Mouse (Mus musculus) gastrocnemius, postnatal 14 days (tissue): ENCODE measurements around the gene Stx4a. TPM values are rescaled to one million over a fixed set of nuclear protein-coding genes. Genes with fewer than 3 reads are reported as not detected.
"Not testable (repeated sequence)": the region's sequence is repeated elsewhere in the genome, so short reads cannot be mapped to it uniquely, and the experiment has no call there.

Experiments
- DNase-seq: peaks from one replicate; pipeline ENCODE4 v3.0.0; 2021; ENCODE audit warnings: mixed read lengths
- intact Hi-C: fragments of 180-260 bp; cut with DNase I; formaldehyde crosslinking; loops from one replicate; pipeline ENCODE4 v1.15.1; 2025; ENCODE audit warnings: low total_unique reads
- total RNA-seq, 2 experiments: library from RNA; stranded (reverse); gene quantifications; 2 replicates each; pipeline ENCODE4 v1.2.3; 2021

Gene Stx4a
- total RNA-seq, 2 experiments from 2014 or later: 46.9 to 49.9 TPM

DNA sequence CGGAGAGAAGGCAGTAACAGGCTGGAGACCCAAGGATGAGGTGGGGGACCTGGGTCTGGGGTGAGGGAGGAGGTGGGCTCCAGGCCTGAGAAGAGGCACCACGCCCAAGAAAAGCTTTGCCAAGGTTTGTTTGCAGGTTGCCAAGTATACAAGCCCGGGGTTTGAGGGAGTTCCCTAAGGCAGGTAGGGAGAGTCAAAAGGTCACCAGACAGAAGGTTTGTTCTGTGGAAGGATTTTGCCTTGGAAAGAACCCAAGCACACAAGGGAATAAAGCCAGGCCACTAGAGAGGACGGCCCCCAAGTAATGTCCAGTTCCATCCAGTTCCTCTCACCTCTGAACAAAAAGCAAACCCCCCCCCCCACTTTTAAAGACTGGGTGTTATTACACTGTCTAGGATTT, 12.9 kb upstream of the Stx4a start:
- intact Hi-C loops: no loop called here
- DNase-seq: no peak

GRCm38 (mm10) chr7:127812292-127812691, 11.8 kb upstream of the Stx4a start:
- no peak for DNase-seq
- intact Hi-C loops: no loop called here

GRCm38 (mm10) chr7:127813821-127814220, 10.3 kb upstream of the Stx4a start:
- intact Hi-C loops: no loop called here
- DNase-seq: no peak

DNA sequence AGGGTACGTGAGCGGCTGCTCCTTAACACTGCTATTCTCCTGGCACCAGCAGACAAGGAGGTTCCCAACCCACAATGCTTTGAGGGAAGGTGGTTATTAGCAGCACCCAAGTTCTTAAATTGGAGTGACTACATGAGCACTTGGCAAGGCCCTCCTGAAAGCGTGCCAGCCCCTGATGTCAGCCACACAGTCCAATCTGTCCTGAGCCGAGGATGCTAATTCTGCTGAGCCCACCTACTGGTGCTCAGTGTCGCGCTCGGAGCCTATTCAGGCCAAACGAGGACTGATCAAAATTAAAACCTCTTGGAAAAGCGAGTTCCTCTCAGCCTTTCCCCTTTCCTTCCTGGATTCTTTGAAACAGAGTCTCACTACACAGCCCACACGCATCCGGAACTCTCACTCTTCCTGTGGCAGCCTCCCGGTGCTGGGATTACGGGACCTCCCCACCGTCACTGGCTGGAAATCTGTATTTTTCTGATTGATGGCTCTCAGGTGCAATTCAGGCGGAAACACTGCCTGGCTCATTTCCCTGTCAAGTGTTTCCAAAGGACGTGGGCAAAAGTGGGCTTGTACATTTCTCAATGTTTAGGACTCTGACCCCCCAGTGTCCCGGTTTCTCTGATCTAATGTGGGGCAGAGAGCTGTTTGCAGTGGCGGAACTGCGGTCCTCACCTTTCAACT, 9.7 kb upstream of the Stx4a start:
- intact Hi-C loops: no loop called here
- DNase-seq: peak; percentile 82

GRCm38 (mm10) chr7:127815116-127815665, 8.9 kb upstream of the Stx4a start:
- intact Hi-C loops: no loop called here
- DNase-seq: no peak

- DNase-seq: peak; percentile 73
- intact Hi-C loops: no loop called here
Observed at GRCm38 (mm10) chr7:127815954-127816821, 7.9 kb upstream of the Stx4a start.

DNA sequence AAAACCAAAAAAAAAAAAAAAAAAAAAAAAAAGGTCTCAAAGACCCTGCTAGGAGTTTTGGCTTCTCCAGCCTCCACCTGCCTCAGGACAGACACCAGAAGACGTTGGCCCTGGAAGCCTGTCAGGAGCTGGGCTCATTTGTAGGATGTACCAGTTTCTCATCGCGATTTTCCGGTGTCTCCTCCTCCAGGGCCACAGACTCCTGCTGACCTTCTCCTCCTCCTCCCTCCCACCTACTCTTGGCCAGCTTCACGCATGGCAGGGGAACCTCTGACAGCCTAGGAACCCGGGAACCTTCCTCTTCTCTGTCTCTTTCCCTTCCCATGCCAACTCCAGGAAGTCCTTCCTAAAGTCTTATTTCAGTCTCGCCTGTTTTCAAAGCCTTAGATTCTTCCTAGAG, 7.0 kb upstream of the Stx4a start:
- DNase-seq: no peak
- intact Hi-C loops: no loop called here

GRCm38 (mm10) chr7:127817776-127818175, 6.3 kb upstream of the Stx4a start:
- no peak for DNase-seq
- intact Hi-C loops: no loop called here

GRCm38 (mm10) chr7:127820836-127821509, 3.1 kb upstream of the Stx4a start:
- no peak for DNase-seq
- intact Hi-C loops: no loop called here

DNA sequence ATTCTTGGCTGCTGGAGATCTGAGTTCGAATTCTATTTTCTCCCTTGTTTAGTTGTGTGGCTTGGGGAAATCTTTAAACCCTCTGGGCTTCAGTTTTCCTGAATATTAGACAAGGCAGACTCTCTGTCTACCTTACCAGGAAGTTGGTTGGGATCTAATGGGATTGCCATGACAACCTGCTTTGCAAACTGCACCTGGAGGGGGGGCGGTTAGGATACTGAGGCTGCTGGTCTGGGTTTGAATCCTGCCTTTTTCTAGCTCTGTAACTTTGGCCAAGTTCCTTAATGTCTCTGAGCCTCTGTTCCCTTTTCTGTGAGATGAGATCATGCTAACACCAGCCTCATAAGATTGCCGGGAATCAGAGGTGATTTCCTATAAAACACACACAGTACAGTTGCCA, 1.6 kb upstream of the Stx4a start:
- no peak for DNase-seq
- intact Hi-C loops: no loop called here

DNA sequence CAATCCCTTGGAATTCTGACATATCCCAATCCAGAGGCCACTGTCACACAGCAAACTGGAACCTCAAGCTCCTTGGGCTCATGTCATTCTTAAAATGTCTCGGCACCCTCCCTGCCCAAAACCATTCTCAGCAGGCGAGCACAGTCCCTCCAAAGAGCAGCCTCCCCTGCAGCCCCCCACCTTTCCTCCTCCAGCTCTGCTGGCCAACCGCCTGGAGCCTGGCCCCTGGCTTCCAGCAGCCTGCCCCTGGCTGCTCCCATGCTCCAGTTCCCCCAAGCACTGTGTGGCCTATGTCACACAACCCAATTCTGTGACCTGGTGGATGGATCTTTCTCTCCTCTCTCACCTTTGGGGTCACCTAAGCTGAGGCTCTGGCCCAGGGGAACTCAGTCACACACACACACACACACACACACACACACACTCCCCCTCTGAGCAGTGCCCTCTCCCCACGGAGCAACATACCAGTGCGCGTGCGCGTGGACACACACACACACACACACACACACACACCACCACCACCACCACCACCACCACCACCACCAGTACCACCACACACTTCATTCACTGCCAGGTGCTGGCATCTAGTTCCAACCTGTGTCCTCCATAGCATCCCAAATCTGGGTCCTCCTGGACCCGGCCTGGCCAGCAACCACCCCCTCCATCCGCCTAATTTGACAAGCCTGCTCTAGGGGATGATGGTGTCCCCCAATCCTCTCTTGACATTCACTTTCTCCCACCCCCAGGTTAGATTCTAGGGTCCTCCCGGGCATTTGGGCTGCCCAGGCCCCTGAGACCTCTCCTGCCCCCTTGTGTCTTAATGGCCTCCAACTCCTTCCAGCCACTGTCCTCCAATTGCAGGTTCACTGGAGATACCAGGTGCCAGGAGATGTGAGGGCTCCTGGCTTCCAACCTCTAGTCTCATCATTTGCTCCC, 590 bp upstream of the Stx4a start:
- intact Hi-C loops: no loop called here
- DNase-seq: no peak

DNA sequence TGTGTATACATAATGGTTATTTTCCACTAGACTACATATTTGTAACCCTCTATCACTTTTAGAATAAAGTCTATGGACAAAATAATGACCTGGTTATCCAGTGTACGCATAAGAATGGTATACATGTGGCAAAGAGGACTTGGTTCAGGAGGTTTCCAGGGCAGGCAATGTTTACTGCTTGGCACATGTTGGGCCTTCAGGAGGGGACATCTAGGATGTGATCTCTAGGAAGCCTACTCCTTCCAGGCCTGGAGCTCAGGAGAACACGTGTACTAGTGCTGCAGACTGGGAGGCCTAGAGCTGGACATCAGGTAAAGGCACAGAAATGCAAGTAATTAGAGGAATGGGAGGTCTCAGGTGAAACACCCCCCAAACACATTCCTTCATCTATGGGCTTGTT, 11.5 kb downstream of the Stx4a start:
- no peak for DNase-seq
- intact Hi-C loops: no loop called here

GRCm38 (mm10) chr7:127837473-127837872, 13.4 kb downstream of the Stx4a start:
- intact Hi-C loops: no loop called here
- DNase-seq: no peak

DNA sequence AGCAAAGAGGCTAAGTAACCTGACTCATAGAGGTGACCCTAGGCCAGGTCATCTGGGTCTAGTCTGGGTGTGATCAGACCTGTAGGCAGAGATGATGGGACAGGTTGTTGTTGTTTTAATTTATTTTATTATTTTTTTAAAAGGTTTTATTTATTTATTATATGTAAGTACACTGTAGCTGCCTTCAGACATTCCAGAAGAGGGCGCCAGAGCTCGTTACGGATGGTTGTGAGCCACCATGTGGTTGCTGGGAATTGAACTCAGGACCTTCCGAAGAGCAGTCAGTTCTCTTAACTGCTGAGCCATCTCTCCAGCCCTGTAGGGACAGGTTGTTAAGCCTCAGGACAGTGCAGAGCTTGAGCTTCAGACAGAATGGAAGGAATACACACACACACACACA, 13.8 kb downstream of the Stx4a start:
- DNase-seq, intact Hi-C loops: not testable (repeated sequence)

- intact Hi-C loops, DNase-seq: not testable (repeated sequence)
Observed at GRCm38 (mm10) chr7:127840031-127840430, 15.9 kb downstream of the Stx4a start.

DNA sequence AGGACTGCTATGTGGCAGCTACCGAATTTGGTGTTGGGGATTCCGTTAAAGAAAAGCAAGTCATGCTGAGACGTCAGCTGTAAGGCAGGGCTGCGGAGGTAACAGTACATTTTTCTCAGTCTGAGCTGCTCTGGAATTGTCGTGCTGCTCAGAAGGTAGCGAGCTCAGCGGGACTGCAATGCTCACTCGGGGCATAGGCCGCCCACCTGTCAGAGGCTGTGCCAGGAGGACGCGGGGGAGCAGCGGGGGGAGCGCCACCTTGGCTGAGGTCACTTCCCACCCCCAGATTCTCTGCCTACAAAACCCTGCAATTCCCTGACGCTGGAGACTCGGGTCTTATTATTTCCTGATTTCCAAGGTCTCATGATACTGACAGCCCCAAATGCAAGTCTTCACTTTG, 16.8 kb downstream of the Stx4a start:
- intact Hi-C loops: no loop called here
- peak; percentile 63 for DNase-seq

GRCm38 (mm10) chr7:127841340-127842000, 17.4 kb downstream of the Stx4a start:
- intact Hi-C loops: no loop called here
- DNase-seq: peak; percentile 96

- intact Hi-C loops: no loop called here
Observed at GRCm38 (mm10) chr7:127842001-127842718, 18.1 kb downstream of the Stx4a start.

More at GRCm38 (mm10) chr7:127842001-127842718, 18.1 kb downstream of the Stx4a start:
- peak; percentile 82 for DNase-seq
